Mouse (Mus musculus): ENCODE data around the gene A530032D15Rik. TPM values are rescaled to one million over a fixed set of nuclear protein-coding genes. Genes with fewer than 3 reads are reported as not detected.
"Not testable (repeated sequence)": the region's sequence is repeated elsewhere in the genome, so short reads cannot be mapped to it uniquely, and the experiment has no call there.

A530032D15Rik gene
- total RNA-seq (2021) = under 1 TPM in 1 of 2 experiments, not detected in 1; 0.69 TPM

- DNase-seq (ENCODE audit: low spot score in 2 of 2); intact Hi-C loops (cut with DNase I): not testable (repeated sequence)
Observed at GRCm38 (mm10) chr1:85109753-85110152, at the start of gene A530032D15Rik. A530032D15Rik (minus strand) TSS chr1:85109853.

GRCm38 (mm10) chr1:85155151-85155550 is 45.5 kb upstream of the A530032D15Rik start:
- DNase-seq (ENCODE audit: low spot score in 2 of 2); intact Hi-C loops (cut with DNase I): not testable (repeated sequence)

- intact Hi-C loops (cut with DNase I) = not testable (repeated sequence)
Observed at GRCm38 (mm10) chr1:85133671-85134070, 24.0 kb upstream of the A530032D15Rik start.

GRCm38 (mm10) chr1:85121841-85122240 is 12.2 kb upstream of the A530032D15Rik start:
- DNase-seq (ENCODE audit: low spot score in 2 of 2); intact Hi-C loops (cut with DNase I): not testable (repeated sequence)

More at GRCm38 (mm10) chr1:85133671-85134070, 24.0 kb upstream of the A530032D15Rik start:
- DNase-seq (ENCODE audit: low spot score in 2 of 2) = not testable (repeated sequence)

- intact Hi-C loops (cut with DNase I); DNase-seq (ENCODE audit: low spot score in 2 of 2): not testable (repeated sequence)
Observed at GRCm38 (mm10) chr1:85118341-85118740, 8.7 kb upstream of the A530032D15Rik start.

- intact Hi-C loops (cut with DNase I) = not testable (repeated sequence)
Observed at GRCm38 (mm10) chr1:85117537-85117936, 7.9 kb upstream of the A530032D15Rik start.

GRCm38 (mm10) chr1:85114666-85115402 is 5.2 kb upstream of the A530032D15Rik start:
- DNase-seq (ENCODE audit: low spot score in 2 of 2) = peak in 1 of 2 experiments; percentile 49

More at GRCm38 (mm10) chr1:85117537-85117936, 7.9 kb upstream of the A530032D15Rik start:
- DNase-seq (ENCODE audit: low spot score in 2 of 2) = not testable (repeated sequence)

GRCm38 (mm10) chr1:85114078-85114477 is 4.4 kb upstream of the A530032D15Rik start:
- DNase-seq (ENCODE audit: low spot score in 2 of 2); intact Hi-C loops (cut with DNase I): not testable (repeated sequence)

More at GRCm38 (mm10) chr1:85114666-85115402, 5.2 kb upstream of the A530032D15Rik start:
- intact Hi-C loops (cut with DNase I) = not testable (repeated sequence)

- DNase-seq (ENCODE audit: low spot score in 2 of 2); intact Hi-C loops (cut with DNase I): not testable (repeated sequence)
Observed at GRCm38 (mm10) chr1:85112889-85113288, 3.2 kb upstream of the A530032D15Rik start.

- DNase-seq (ENCODE audit: low spot score in 2 of 2); intact Hi-C loops (cut with DNase I): not testable (repeated sequence)
Observed at GRCm38 (mm10) chr1:85112266-85112665, 2.6 kb upstream of the A530032D15Rik start.

GRCm38 (mm10) chr1:85111572-85111971 is 1.9 kb upstream of the A530032D15Rik start:
- intact Hi-C loops (cut with DNase I); DNase-seq (ENCODE audit: low spot score in 2 of 2): not testable (repeated sequence)

GRCm38 (mm10) chr1:85110876-85111275 is 1.2 kb upstream of the A530032D15Rik start:
- DNase-seq (ENCODE audit: low spot score in 2 of 2); intact Hi-C loops (cut with DNase I): not testable (repeated sequence)

GRCm38 (mm10) chr1:85106013-85106412 is 3.6 kb downstream of the A530032D15Rik start:
- DNase-seq (ENCODE audit: low spot score in 2 of 2); intact Hi-C loops (cut with DNase I): not testable (repeated sequence)

- intact Hi-C loops (cut with DNase I); DNase-seq (ENCODE audit: low spot score in 2 of 2): not testable (repeated sequence)
Observed at GRCm38 (mm10) chr1:85105336-85105735, 4.3 kb downstream of the A530032D15Rik start.

GRCm38 (mm10) chr1:85101754-85102153 is 7.9 kb downstream of the A530032D15Rik start:
- DNase-seq (ENCODE audit: low spot score in 2 of 2); intact Hi-C loops (cut with DNase I): not testable (repeated sequence)

GRCm38 (mm10) chr1:85099864-85100263 is 9.8 kb downstream of the A530032D15Rik start, which contains the start of gene Gm10553:
Gm10553 (plus strand) TSS chr1:85100164.
- DNase-seq (ENCODE audit: low spot score in 2 of 2); intact Hi-C loops (cut with DNase I): not testable (repeated sequence)

- DNase-seq (ENCODE audit: low spot score in 2 of 2); intact Hi-C loops (cut with DNase I): not testable (repeated sequence)
Observed at GRCm38 (mm10) chr1:85099081-85099480, 10.6 kb downstream of the A530032D15Rik start.

GRCm38 (mm10) chr1:85093011-85093572 is 16.6 kb downstream of the A530032D15Rik start:
- DNase-seq (ENCODE audit: low spot score in 2 of 2); intact Hi-C loops (cut with DNase I): not testable (repeated sequence)

GRCm38 (mm10) chr1:85092169-85092568 is 17.5 kb downstream of the A530032D15Rik start:
- DNase-seq (ENCODE audit: low spot score in 2 of 2); intact Hi-C loops (cut with DNase I): not testable (repeated sequence)

GRCm38 (mm10) chr1:85086211-85086610 is 23.4 kb downstream of the A530032D15Rik start:
- intact Hi-C loops (cut with DNase I); DNase-seq (ENCODE audit: low spot score in 2 of 2): not testable (repeated sequence)

Measured in left cerebral cortex, postnatal 25 days (tissue).